Mouse (Mus musculus): Measurements from ENCODE around the gene Slc39a8. TPM values are rescaled to one million over a fixed set of nuclear protein-coding genes. Genes with fewer than 3 reads are reported as not detected.

Slc39a8 gene
- total RNA-seq, 2 experiments from 2014 or later: 10.1 to 10.2 TPM

GRCm38 (mm10) chr3:135907028-135907427 lies 81.9 kb downstream of the Slc39a8 start:
- no peak for DNase-seq (ENCODE audit: low spot score in 2 of 2)

GRCm38 (mm10) chr3:135915941-135916340 lies 90.9 kb downstream of the Slc39a8 start:
- DNase-seq (ENCODE audit: low spot score in 2 of 2): no peak

- DNase-seq (ENCODE audit: low spot score in 2 of 2): no peak
These were observed 93.6 kb downstream of the Slc39a8 start for GRCm38 (mm10) chr3:135918566-135919180.

GRCm38 (mm10) chr3:135919305-135919704 lies 94.2 kb downstream of the Slc39a8 start:
- no peak for DNase-seq (ENCODE audit: low spot score in 2 of 2)

GRCm38 (mm10) chr3:135926729-135927128 lies 101.7 kb downstream of the Slc39a8 start:
- DNase-seq (ENCODE audit: low spot score in 2 of 2): no peak

GRCm38 (mm10) chr3:135928184-135928583 lies 103.1 kb downstream of the Slc39a8 start:
- no peak for DNase-seq (ENCODE audit: low spot score in 2 of 2)

- no peak for DNase-seq (ENCODE audit: low spot score in 2 of 2)
These were observed 112.4 kb downstream of the Slc39a8 start for GRCm38 (mm10) chr3:135937455-135937854.

Other genes starting within 250 kb of the Slc39a8 start
- 10 to 100 TPM; 20.5 to 25.2 TPM for gene Nfkb1, start 133.7 kb upstream of the Slc39a8 start, total RNA-seq (2021)

Measured in layer of hippocampus, postnatal 10 days (tissue).